Mouse (Mus musculus) cortical plate, adult 2 months (tissue): Measurements from ENCODE around the gene Srsf10.

ENCODE experiments used
- CTCF ChIP-seq: fragments of 200-500 bp; IDR thresholded peaks from 2 replicates; pipeline ENCODE4 v1.5.1; 2011; ENCODE audit warnings: mild to moderate bottlenecking, control low read depth, low read length; ENCODE audit not compliant: insufficient read depth; ENCODE audit errors: extremely low read depth
- POLR2A ChIP-seq: fragments of 200-500 bp; IDR thresholded peaks from 2 replicates; pipeline ENCODE4 v1.6.1; 2011; ENCODE audit warnings: mild to moderate bottlenecking, low read length, control low read depth; ENCODE audit not compliant: insufficient read depth; ENCODE audit errors: extremely low read depth

DNA sequence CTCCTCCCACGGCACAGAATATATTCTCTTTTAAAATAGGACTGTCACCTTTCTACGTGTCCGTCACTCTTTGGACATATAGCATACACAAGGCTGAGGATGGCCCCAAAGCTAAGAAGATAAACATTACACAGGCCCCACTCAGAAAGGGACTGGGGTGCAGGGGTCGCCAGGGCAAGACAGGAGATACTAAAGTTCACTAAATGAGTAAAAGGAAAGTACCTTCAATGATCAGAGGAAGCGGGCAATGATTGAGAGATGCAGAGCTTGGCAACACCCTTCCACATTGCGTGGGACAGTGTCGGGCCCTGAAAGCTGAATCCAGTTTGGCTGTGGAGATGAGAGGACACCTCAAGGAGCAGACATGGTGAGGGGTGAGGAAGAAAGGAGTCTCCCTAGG, 40.7 kb upstream of the Srsf10 start:
- no peak for TF ChIP-seq CTCF
- no peak for TF ChIP-seq POLR2A
